Mouse (Mus musculus): ENCODE measurements around the gene Ddx20. TPM values are rescaled to one million over a fixed set of nuclear protein-coding genes. Genes with fewer than 3 reads are reported as not detected.

Ddx20 gene
- polyA plus RNA-seq, 1 experiment from 2014 or later: 22.4 TPM

DNA sequence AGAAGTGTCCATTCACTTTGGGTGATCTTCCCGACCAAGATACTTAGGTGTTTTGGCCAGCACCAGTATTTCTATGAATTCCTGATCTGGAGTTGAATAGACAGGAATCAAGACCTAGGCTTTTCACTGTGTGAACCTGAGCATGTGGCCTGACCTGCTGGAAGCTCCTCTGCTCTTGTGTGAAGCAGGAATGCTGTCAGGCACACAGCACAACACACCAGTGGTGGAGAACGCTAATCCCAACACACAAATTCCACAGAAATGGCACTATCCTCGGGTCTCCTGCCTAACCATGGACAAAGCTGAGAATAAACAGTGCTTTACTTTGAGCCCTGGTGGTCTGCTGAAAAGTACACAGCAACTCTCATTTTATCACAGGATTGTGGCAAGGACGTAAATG lies 33.1 kb upstream of the Ddx20 start:
- Histone ChIP-seq H3K4me2 (ENCODE audit: low read depth, low read length) (no peak overlapping the region), H3K9me3 (replicated peaks; ENCODE audit: control insufficient read depth, low read length) (no peaks in the 10 kb centered on the region), H3K27me3 (ENCODE audit: control insufficient read depth, insufficient read depth, low read length) (no peaks in the 10 kb centered on the region), H3K36me3 (ENCODE audit: control insufficient read depth, insufficient read depth) (no peaks in the 10 kb centered on the region), H3K9ac (ENCODE audit: low read length) (no peak overlapping the region), H3K4me1 (ENCODE audit: control insufficient read depth, insufficient read depth, low read length) (peaks cover 6% of the 10 kb centered on the region), H3K27ac (ENCODE audit: low read length) (no peak overlapping the region), H3K4me3 (ENCODE audit: low read length) (no peak overlapping the region)
- 70% methylated on average over 4 of the region's 4 CpGs for WGBS
- no peak for ATAC-seq (replicated peaks; ENCODE audit: extremely low read depth, insufficient read depth, low FRiP score)

DNA sequence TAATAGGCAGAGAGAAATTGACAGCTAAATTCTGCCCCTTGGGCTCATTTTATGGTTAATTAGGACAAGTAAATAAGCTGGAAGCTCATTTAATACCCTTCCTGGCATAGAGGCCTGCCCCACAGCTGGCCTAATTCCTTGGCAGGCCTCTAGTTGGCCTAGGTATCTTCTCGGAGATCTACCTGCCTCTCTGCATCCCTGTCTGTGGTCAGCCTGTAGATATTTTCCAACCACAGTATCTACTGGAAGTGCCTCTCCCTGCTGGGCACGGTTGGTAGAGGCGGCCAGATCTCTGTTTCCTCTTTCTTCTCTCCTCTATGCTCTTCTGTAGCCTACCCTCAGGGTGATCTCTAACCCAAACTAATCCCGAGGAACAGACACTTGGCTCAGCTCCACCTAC lies 32.6 kb upstream of the Ddx20 start:
- Histone ChIP-seq H3K4me3 (ENCODE audit: low read length) (no peak overlapping the region), H3K36me3 (ENCODE audit: control insufficient read depth, insufficient read depth) (no peaks in the 10 kb centered on the region), H3K27ac (ENCODE audit: low read length) (no peak overlapping the region), H3K9ac (ENCODE audit: low read length) (no peak overlapping the region), H3K4me1 (ENCODE audit: control insufficient read depth, insufficient read depth, low read length) (peaks cover 6% of the 10 kb centered on the region), H3K9me3 (replicated peaks; ENCODE audit: control insufficient read depth, low read length) (no peaks in the 10 kb centered on the region), H3K27me3 (ENCODE audit: control insufficient read depth, insufficient read depth, low read length) (no peaks in the 10 kb centered on the region), H3K4me2 (ENCODE audit: low read depth, low read length) (no peak overlapping the region)
- WGBS: 75% methylated on average over 4 of the region's 4 CpGs
- no peak for ATAC-seq (replicated peaks; ENCODE audit: extremely low read depth, insufficient read depth, low FRiP score)

DNA sequence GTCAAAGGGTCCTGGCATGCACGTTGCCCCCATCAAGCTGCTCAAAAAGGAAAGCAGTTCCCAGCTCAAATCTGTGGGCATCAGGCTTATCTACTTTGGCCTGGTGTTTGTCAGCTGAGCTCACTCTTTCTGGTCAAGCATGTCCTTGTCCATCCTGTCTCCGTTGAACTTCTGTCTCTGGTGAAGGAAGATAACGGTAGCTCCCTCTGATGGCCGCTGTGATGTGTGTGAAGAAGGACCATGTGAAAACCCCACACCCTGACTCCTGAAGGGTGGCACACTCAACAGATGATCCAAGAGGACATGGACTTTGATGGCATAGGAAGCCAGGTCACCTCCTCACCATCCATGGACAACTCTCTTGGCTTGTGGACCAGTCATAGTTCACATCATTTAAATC lies 31.4 kb upstream of the Ddx20 start:
- Histone ChIP-seq H3K4me1 (ENCODE audit: control insufficient read depth, insufficient read depth, low read length) (peaks cover 11% of the 10 kb centered on the region), H3K27me3 (ENCODE audit: control insufficient read depth, insufficient read depth, low read length) (no peaks in the 10 kb centered on the region), H3K36me3 (ENCODE audit: control insufficient read depth, insufficient read depth) (no peaks in the 10 kb centered on the region), H3K4me3 (ENCODE audit: low read length) (no peak overlapping the region), H3K4me2 (ENCODE audit: low read depth, low read length) (no peak overlapping the region), H3K9me3 (replicated peaks; ENCODE audit: control insufficient read depth, low read length) (no peaks in the 10 kb centered on the region), H3K27ac (ENCODE audit: low read length) (no peak overlapping the region), H3K9ac (ENCODE audit: low read length) (no peak overlapping the region)
- 30% methylated on average over 4 of the region's 4 CpGs for WGBS
- no peak for ATAC-seq (replicated peaks; ENCODE audit: extremely low read depth, insufficient read depth, low FRiP score)

DNA sequence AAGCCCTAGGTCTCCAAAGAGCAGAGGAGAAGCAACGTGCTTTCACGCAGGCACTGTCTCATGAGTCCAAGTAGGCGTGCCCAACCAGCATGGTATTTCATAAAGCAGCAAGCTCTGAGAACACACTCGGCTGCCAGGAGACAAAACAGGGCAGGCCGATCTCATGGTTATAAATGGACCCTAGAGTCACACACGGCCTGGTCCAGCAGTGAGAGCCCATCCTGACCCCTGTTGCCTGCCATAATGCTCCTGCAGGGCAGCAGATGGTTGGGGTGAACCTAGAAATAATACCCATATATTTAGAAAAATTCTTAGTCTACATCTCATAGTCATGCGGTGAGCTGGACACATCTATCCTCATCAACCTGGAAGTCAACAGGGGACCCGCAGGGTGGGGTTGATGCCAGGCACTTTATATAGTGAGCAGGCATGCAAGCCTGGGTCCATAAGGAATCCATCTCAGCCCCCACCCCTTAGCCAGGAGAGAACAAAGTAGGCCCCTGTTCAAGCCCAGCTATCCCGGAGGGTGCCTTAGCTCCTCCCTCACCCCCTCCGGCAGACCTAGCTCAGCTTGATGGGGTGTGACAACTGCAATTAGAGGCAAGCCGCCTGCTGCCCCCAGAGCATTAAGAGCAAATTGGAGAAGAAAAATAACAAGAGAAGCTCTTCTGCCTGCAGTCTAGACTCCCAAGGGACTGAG lies 30.6 kb upstream of the Ddx20 start:
- peak; percentile 66; the same call in 1 of the 2 replicates for ATAC-seq (replicated peaks; ENCODE audit: extremely low read depth, insufficient read depth, low FRiP score)
- Histone ChIP-seq H3K4me2 (ENCODE audit: low read depth, low read length) (no peak overlapping the region), H3K4me3 (ENCODE audit: low read length) (no peak overlapping the region), H3K9me3 (replicated peaks; ENCODE audit: control insufficient read depth, low read length) (no peaks in the 10 kb centered on the region), H3K27me3 (ENCODE audit: control insufficient read depth, insufficient read depth, low read length) (no peaks in the 10 kb centered on the region), H3K9ac (ENCODE audit: low read length) (no peak overlapping the region), H3K4me1 (ENCODE audit: control insufficient read depth, insufficient read depth, low read length) (peaks cover 11% of the 10 kb centered on the region), H3K27ac (ENCODE audit: low read length) (no peak overlapping the region), H3K36me3 (ENCODE audit: control insufficient read depth, insufficient read depth) (no peaks in the 10 kb centered on the region)
- WGBS: 55% methylated on average over 11 of the region's 11 CpGs

DNA sequence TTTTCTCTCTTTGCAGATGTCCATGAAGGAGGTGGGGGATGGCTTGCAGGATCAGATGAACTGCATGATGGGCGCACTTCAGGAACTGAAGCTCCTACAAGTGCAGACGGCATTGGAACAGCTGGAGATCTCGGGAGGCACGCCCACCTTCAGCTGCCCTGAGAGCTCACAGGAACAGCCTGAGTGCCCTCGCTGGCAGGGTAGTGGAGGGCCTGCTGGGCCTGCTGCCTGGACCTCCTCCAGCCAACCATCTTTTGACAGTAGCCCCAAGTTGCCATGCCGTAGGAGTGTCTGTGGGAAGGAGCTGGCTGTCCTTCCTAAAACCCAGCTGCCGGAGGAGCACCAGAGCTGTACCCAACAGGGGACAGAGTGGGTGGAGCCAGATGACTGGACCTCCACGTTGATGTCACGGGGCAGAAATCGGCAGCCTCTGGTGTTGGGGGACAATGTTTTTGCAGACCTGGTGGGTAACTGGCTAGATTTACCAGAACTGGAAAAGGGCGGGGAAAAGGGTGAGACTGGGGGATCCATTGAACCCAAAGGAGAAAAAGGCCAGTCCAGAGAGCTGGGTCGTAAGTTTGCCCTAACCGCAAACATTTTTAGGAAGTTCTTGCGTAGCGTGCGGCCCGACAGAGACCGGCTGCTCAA lies 29.1 kb upstream of the Ddx20 start:
- H3K9ac ChIP-seq (ENCODE audit: low read length): no peak overlapping the region
- no peak overlapping the region for H3K27ac ChIP-seq (ENCODE audit: low read length)
- H3K4me2 ChIP-seq (ENCODE audit: low read depth, low read length): no peak overlapping the region
- H3K27me3 ChIP-seq (ENCODE audit: control insufficient read depth, insufficient read depth, low read length): no peaks in the 10 kb centered on the region
- ATAC-seq (replicated peaks; ENCODE audit: extremely low read depth, insufficient read depth, low FRiP score): no peak
- H3K4me1 ChIP-seq (ENCODE audit: control insufficient read depth, insufficient read depth, low read length): peaks cover 11% of the 10 kb centered on the region
- H3K4me3 ChIP-seq (ENCODE audit: low read length): no peak overlapping the region
- no peaks in the 10 kb centered on the region for H3K36me3 ChIP-seq (ENCODE audit: control insufficient read depth, insufficient read depth)
- H3K9me3 ChIP-seq (replicated peaks; ENCODE audit: control insufficient read depth, low read length): no peaks in the 10 kb centered on the region
- 72% methylated on average over 18 of the region's 18 CpGs for WGBS

DNA sequence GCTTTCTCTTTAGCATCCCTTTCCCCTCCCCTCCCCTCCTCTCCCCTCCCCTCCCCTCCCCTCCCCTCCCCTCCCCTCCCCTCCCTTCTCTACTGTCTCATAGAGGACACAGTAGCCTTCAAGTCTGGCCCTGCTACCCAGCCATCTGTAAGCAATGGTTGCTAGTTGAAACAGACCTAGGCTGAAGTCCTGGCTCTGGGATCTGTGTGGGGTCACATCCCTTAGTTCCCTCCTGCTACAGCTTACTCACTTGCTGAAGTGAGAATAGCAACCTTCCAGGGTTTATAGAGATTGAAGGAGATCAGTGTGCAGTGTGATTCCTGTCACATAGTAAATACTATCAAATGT lies 27.4 kb upstream of the Ddx20 start:
- Histone ChIP-seq H3K4me1 (ENCODE audit: control insufficient read depth, insufficient read depth, low read length) (peaks cover 11% of the 10 kb centered on the region), H3K4me3 (ENCODE audit: low read length) (no peak overlapping the region), H3K9me3 (replicated peaks; ENCODE audit: control insufficient read depth, low read length) (no peaks in the 10 kb centered on the region), H3K4me2 (ENCODE audit: low read depth, low read length) (no peak overlapping the region), H3K27me3 (ENCODE audit: control insufficient read depth, insufficient read depth, low read length) (no peaks in the 10 kb centered on the region), H3K9ac (ENCODE audit: low read length) (no peak overlapping the region), H3K36me3 (ENCODE audit: control insufficient read depth, insufficient read depth) (no peaks in the 10 kb centered on the region), H3K27ac (ENCODE audit: low read length) (no peak overlapping the region)
- no peak for ATAC-seq (replicated peaks; ENCODE audit: extremely low read depth, insufficient read depth, low FRiP score)

DNA sequence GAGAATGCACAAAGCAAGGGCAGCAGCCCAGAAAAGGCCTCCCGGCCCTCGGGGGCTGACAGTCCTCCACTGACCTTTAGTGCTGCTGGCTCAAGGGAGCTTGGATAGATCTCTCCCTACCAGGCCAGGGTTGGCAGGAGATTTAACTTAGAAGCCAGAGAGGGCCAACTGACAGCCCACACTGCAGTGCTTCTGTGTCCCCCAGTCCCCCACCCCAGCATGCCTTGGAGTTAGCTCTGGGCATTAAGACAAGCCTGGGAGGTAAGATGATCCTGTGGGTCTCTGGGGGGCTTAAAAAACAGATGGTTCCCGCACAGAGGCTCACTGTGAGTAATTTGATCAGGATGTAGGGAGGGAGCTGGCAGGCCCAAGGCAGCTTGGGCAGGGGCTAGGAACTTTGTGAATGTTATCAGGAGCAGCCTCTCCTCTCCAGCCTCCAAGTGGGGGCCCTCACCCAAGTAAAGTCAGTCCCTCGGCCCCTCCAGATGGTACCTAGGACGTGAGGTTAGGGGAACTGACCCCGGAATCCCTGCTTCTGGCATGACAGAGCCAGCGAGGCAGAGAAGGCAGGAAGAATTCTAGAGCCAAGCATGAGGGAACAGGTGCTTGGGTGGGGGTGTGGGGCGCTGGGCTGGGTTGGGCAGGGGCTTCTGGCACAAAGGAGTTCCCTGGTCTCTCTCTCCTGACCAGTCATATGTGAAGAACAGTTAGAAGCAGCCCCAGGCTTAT lies 26.9 kb upstream of the Ddx20 start:
- no peak overlapping the region for H3K4me2 ChIP-seq (ENCODE audit: low read depth, low read length)
- peaks cover 11% of the 10 kb centered on the region for H3K4me1 ChIP-seq (ENCODE audit: control insufficient read depth, insufficient read depth, low read length)
- no peak overlapping the region; the same call in 1 of the 2 replicates for H3K27ac ChIP-seq (ENCODE audit: low read length)
- no peak overlapping the region for H3K9ac ChIP-seq (ENCODE audit: low read length)
- H3K27me3 ChIP-seq (ENCODE audit: control insufficient read depth, insufficient read depth, low read length): no peaks in the 10 kb centered on the region
- no peaks in the 10 kb centered on the region for H3K36me3 ChIP-seq (ENCODE audit: control insufficient read depth, insufficient read depth)
- ATAC-seq (replicated peaks; ENCODE audit: extremely low read depth, insufficient read depth, low FRiP score): no peak
- no peak overlapping the region for H3K4me3 ChIP-seq (ENCODE audit: low read length)
- WGBS: 29% methylated on average over 8 of the region's 8 CpGs
- no peaks in the 10 kb centered on the region for H3K9me3 ChIP-seq (replicated peaks; ENCODE audit: control insufficient read depth, low read length)

DNA sequence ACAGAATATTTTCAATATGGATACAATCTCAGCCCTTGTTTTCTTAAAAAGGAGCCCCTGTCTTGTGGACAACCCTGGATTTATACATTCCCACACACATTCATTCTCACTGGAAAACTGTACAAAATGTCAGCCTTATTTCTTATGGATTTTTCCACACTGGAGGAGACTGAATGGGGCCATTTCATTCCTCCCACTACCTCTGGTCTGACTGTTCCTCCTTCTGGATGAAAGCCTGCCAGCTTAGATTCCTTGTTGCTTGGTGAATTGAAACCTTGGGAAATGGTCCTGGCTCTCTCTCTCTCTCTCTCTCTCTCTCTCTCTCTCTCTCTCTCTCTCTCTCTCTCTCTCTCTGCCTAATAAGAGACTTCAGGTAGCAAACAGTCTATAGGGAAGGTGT lies 25.5 kb upstream of the Ddx20 start:
- Histone ChIP-seq H3K9me3 (replicated peaks; ENCODE audit: control insufficient read depth, low read length) (no peaks in the 10 kb centered on the region), H3K27ac (ENCODE audit: low read length) (no peak overlapping the region), H3K4me3 (ENCODE audit: low read length) (no peak overlapping the region), H3K4me1 (ENCODE audit: control insufficient read depth, insufficient read depth, low read length) (peaks cover 8% of the 10 kb centered on the region), H3K36me3 (ENCODE audit: control insufficient read depth, insufficient read depth) (no peaks in the 10 kb centered on the region), H3K9ac (ENCODE audit: low read length) (no peak overlapping the region), H3K4me2 (ENCODE audit: low read depth, low read length) (no peak overlapping the region), H3K27me3 (ENCODE audit: control insufficient read depth, insufficient read depth, low read length) (no peaks in the 10 kb centered on the region)
- ATAC-seq (replicated peaks; ENCODE audit: extremely low read depth, insufficient read depth, low FRiP score): no peak

DNA sequence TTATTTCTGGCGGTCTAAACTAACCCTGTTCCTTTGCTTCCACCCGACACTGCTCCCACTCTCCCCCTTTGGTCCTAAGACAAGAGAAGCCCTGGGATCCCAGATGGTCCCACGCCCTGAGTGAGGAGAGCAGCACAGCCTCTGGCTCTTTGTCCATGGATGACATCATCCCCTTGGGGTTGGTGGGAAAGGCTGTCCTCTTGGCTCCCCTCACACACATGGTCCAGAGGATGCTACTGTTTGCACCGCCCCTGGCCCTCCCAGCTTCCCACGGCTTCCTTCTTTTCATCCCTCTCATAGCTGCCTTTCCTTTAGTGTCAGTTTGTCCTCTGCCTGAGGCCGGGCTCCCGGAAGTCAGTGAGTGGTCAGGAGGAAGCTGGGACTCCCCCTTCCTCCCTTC lies 24.4 kb upstream of the Ddx20 start:
- Histone ChIP-seq H3K27me3 (ENCODE audit: control insufficient read depth, insufficient read depth, low read length) (no peaks in the 10 kb centered on the region), H3K9me3 (replicated peaks; ENCODE audit: control insufficient read depth, low read length) (no peaks in the 10 kb centered on the region), H3K36me3 (ENCODE audit: control insufficient read depth, insufficient read depth) (no peaks in the 10 kb centered on the region), H3K4me2 (ENCODE audit: low read depth, low read length) (no peak overlapping the region), H3K4me3 (ENCODE audit: low read length) (no peak overlapping the region), H3K4me1 (ENCODE audit: control insufficient read depth, insufficient read depth, low read length) (peaks cover 9% of the 10 kb centered on the region), H3K27ac (ENCODE audit: low read length) (no peak overlapping the region), H3K9ac (ENCODE audit: low read length) (no peak overlapping the region)
- WGBS: 68% methylated on average over 7 of the region's 7 CpGs
- peak; percentile 42; the same call in 1 of the 2 replicates for ATAC-seq (replicated peaks; ENCODE audit: extremely low read depth, insufficient read depth, low FRiP score)

Data from heart, embryonic 16.5 days (tissue).